Mouse (Mus musculus): ENCODE measurements around the gene Ccdc88b. TPM values are rescaled to one million over a fixed set of nuclear protein-coding genes. Genes with fewer than 3 reads are reported as not detected.

The Ccdc88b gene
- polyA plus RNA-seq (2014; fragmentation: Illumina TruSeq; extraction: RNeasy Lipid Tissue Mini Kit (QIAGEN cat#74804); ENCODE audit: low read depth, low replicate concordance) = 0.10 TPM

GRCm38 (mm10) chr19:6858031-6858430, at the start of gene Ccdc88b:
Ccdc88b (minus strand) TSS chr19:6858211.

DNA sequence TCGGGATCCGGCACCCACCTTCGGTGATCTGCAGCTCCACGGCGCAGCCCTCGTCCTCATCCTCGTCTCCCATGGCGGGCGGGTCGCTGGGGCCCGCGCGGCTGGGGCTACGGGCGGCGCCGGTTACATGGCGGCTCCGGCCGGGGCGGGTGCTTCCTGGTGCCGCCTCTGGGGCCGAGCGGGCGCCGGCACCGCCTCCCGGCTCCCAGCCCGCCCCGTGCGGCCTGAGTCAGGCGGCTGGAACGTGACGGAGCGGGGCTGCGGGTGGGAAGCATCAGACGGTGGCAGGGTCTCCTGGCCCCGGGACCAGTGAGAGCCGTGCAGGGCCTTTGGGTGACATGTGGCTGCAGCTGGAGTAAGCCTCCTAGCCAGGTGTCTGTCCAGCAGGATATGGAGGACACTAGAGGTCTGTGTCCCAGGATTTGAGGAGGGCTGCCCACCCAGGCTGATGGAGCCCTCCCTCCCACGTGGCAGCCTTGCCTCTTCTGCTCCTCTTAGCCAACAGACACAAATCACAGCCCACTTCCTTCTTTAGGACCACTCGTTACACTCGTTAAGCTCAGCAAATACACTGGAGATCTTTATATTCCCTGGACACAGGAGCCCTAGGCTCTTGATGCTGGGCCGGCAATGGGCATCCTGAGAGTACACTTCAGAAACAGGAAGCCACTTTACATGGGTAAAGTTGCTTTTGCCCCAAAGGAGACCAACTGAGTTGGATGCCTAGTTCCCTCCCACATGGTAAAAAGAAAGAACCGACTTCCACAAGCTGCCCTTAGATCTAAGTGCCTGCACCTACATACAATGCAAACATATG, 17.3 kb downstream of the Ccdc88b start, which contains the start of gene Rps6ka4:
Rps6ka4 (minus strand) TSS at position 162 of the 817 bp plus-strand sequence.

Other genes starting within 250 kb of the Ccdc88b start
- gene Rps6ka4, start 17.6 kb downstream of the Ccdc88b start, polyA plus RNA-seq (2014; fragmentation: Illumina TruSeq; extraction: RNeasy Lipid Tissue Mini Kit (QIAGEN cat#74804); ENCODE audit: low read depth, low replicate concordance) = 0.55 TPM
- 18.9 TPM for gene Trmt112, start 51.5 kb upstream of the Ccdc88b start, polyA plus RNA-seq (2014; fragmentation: Illumina TruSeq; extraction: RNeasy Lipid Tissue Mini Kit (QIAGEN cat#74804); ENCODE audit: low read depth, low replicate concordance)
- 16.4 TPM for gene Prdx5, start 51.9 kb upstream of the Ccdc88b start, polyA plus RNA-seq (2014; fragmentation: Illumina TruSeq; extraction: RNeasy Lipid Tissue Mini Kit (QIAGEN cat#74804); ENCODE audit: low read depth, low replicate concordance)
- gene Esrra, start 63.6 kb upstream of the Ccdc88b start, polyA plus RNA-seq (2014; fragmentation: Illumina TruSeq; extraction: RNeasy Lipid Tissue Mini Kit (QIAGEN cat#74804); ENCODE audit: low read depth, low replicate concordance) = 0.91 TPM
- 264 TPM for gene Catsperz, start 67.2 kb upstream of the Ccdc88b start, polyA plus RNA-seq (2014; fragmentation: Illumina TruSeq; extraction: RNeasy Lipid Tissue Mini Kit (QIAGEN cat#74804); ENCODE audit: low read depth, low replicate concordance)
- gene Kcnk4, start 76.3 kb upstream of the Ccdc88b start, polyA plus RNA-seq (2014; fragmentation: Illumina TruSeq; extraction: RNeasy Lipid Tissue Mini Kit (QIAGEN cat#74804); ENCODE audit: low read depth, low replicate concordance) = 0.41 TPM
- 2.3 TPM for gene Bad, start 83.7 kb upstream of the Ccdc88b start, polyA plus RNA-seq (2014; fragmentation: Illumina TruSeq; extraction: RNeasy Lipid Tissue Mini Kit (QIAGEN cat#74804); ENCODE audit: low read depth, low replicate concordance)
- 1.9 TPM for gene Gpr137, start 84.3 kb upstream of the Ccdc88b start, polyA plus RNA-seq (2014; fragmentation: Illumina TruSeq; extraction: RNeasy Lipid Tissue Mini Kit (QIAGEN cat#74804); ENCODE audit: low read depth, low replicate concordance)
- gene Ppp1r14b, start 116.8 kb upstream of the Ccdc88b start, polyA plus RNA-seq (2014; fragmentation: Illumina TruSeq; extraction: RNeasy Lipid Tissue Mini Kit (QIAGEN cat#74804); ENCODE audit: low read depth, low replicate concordance) = 11.3 TPM
- 1.5 TPM for gene Plcb3, start 118.3 kb upstream of the Ccdc88b start, polyA plus RNA-seq (2014; fragmentation: Illumina TruSeq; extraction: RNeasy Lipid Tissue Mini Kit (QIAGEN cat#74804); ENCODE audit: low read depth, low replicate concordance)
- 3.5 TPM for gene Fkbp2, start 122.3 kb upstream of the Ccdc88b start, polyA plus RNA-seq (2014; fragmentation: Illumina TruSeq; extraction: RNeasy Lipid Tissue Mini Kit (QIAGEN cat#74804); ENCODE audit: low read depth, low replicate concordance)
- gene Vegfb, start 129.4 kb upstream of the Ccdc88b start, polyA plus RNA-seq (2014; fragmentation: Illumina TruSeq; extraction: RNeasy Lipid Tissue Mini Kit (QIAGEN cat#74804); ENCODE audit: low read depth, low replicate concordance) = 1.4 TPM
- 2.3 TPM for gene Dnajc4, start 134.4 kb upstream of the Ccdc88b start, polyA plus RNA-seq (2014; fragmentation: Illumina TruSeq; extraction: RNeasy Lipid Tissue Mini Kit (QIAGEN cat#74804); ENCODE audit: low read depth, low replicate concordance)
- not detected for gene Nudt22, start 137.9 kb upstream of the Ccdc88b start, polyA plus RNA-seq (2014; fragmentation: Illumina TruSeq; extraction: RNeasy Lipid Tissue Mini Kit (QIAGEN cat#74804); ENCODE audit: low read depth, low replicate concordance)
- gene Trpt1, start 137.9 kb upstream of the Ccdc88b start, polyA plus RNA-seq (2014; fragmentation: Illumina TruSeq; extraction: RNeasy Lipid Tissue Mini Kit (QIAGEN cat#74804); ENCODE audit: low read depth, low replicate concordance) = 0.63 TPM
- not detected for gene Fermt3, start 161.3 kb upstream of the Ccdc88b start, polyA plus RNA-seq (2014; fragmentation: Illumina TruSeq; extraction: RNeasy Lipid Tissue Mini Kit (QIAGEN cat#74804); ENCODE audit: low read depth, low replicate concordance)
- 79.5 TPM for gene Stip1, start 181.8 kb upstream of the Ccdc88b start, polyA plus RNA-seq (2014; fragmentation: Illumina TruSeq; extraction: RNeasy Lipid Tissue Mini Kit (QIAGEN cat#74804); ENCODE audit: low read depth, low replicate concordance)
- 5.6 TPM for gene Macrod1, start 198.6 kb upstream of the Ccdc88b start, polyA plus RNA-seq (2014; fragmentation: Illumina TruSeq; extraction: RNeasy Lipid Tissue Mini Kit (QIAGEN cat#74804); ENCODE audit: low read depth, low replicate concordance)
- 1.2 TPM for gene Flrt1, start 247.5 kb upstream of the Ccdc88b start, polyA plus RNA-seq (2014; fragmentation: Illumina TruSeq; extraction: RNeasy Lipid Tissue Mini Kit (QIAGEN cat#74804); ENCODE audit: low read depth, low replicate concordance)